Mouse (Mus musculus) left cerebral cortex, postnatal 14 days (tissue): Measurements from ENCODE around the gene Baz1a. TPM values are rescaled to one million over a fixed set of nuclear protein-coding genes. Genes with fewer than 3 reads are reported as not detected.

Source experiments
- DNase-seq, 2 experiments: peaks; one replicate each; pipeline ENCODE4 v3.0.0; 2021 to 2022; ENCODE audit warnings: low spot score in 2 of 2, mixed read lengths in 1 of 2
- intact Hi-C: fragments of 180-260 bp; cut with DNase I; formaldehyde crosslinking; loops from one replicate; pipeline ENCODE4 v1.15.1; 2025
- long read RNA-seq, 2 experiments: library from polyadenylated mRNA; stranded (forward); transcript quantifications; one replicate each; pipeline ENCODE4 v2.0.0; 2021
- total RNA-seq, 2 experiments: library from RNA; stranded (reverse); gene quantifications; 2 replicates each; pipeline ENCODE4 v1.2.3; 2021

Gene Baz1a
- 1 to 10 TPM; 2.2 to 2.7 TPM for total RNA-seq
- long read RNA-seq, experiment 1, partial matches to known transcripts, result 0 of 2 reads
- long read RNA-seq, experiment 1, other reads (novel, unspliced or antisense), result 2 of 2 reads
- long read RNA-seq, experiment 2, partial matches to known transcripts, result 0 of 2 reads
- long read RNA-seq, experiment 2, other reads (novel, unspliced or antisense), result 2 of 2 reads

DNA sequence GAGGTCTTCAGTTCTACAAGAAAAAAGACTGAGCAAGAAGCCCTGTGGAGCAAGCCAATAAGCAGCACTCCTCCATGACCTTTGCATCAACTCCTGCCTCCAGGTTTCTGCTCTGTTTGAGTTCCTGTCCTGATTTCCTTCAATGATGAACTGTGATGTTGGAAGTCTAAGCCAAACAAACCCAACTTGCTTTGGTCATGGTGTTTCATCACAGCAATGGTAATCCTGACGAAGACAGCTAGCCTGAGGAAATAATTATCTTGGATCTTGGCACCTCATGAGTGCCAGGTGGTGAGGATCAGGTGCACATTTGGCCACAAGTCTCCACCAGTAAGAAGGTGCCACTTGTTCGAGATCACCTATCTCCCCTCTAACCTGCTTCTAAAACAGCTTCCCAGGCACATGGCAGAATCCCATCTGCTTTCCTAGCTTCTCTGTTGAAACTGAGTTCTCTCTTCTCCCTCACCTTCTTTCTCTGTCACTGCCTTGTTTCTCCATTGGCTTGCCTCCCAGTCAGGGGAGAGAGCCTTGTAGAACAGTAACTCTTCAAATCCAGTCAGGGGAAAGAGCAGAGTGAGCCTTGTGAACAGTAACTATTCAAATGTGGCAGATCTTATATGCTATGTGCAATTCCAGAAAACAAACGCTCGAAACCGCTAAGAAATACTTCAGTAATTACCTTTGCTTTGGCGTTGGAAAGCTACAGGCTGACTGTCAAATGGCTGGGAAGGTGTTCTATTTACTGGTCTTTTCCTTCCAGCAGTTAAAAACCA, at the start of gene Baz1a:
Gene Baz1a, minus strand, starts transcription at position 723 of the 773 bp plus-strand sequence.
- intact Hi-C loops, result no loop called here
- no peak for DNase-seq

DNA sequence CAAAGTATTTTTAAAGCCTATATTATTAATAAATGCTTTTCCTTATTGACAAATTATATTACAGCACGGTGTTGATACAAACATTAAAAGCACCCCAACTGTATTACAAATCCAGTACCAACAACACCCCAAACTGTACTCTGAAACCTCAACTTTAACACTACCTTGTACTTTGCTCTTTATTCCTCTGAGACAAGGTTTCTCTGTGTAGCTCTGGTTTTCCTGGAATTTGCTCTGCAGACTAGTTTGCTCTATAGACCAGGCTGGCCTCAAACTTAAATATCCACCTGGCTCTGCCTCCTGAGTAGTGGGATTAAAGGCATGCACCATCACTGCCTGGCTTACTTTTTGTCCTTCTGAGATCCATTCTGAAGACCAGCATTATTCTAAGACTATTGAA, 48.0 kb upstream of the Baz1a start:
- no peak for DNase-seq
- intact Hi-C loops, result no loop called here

DNA sequence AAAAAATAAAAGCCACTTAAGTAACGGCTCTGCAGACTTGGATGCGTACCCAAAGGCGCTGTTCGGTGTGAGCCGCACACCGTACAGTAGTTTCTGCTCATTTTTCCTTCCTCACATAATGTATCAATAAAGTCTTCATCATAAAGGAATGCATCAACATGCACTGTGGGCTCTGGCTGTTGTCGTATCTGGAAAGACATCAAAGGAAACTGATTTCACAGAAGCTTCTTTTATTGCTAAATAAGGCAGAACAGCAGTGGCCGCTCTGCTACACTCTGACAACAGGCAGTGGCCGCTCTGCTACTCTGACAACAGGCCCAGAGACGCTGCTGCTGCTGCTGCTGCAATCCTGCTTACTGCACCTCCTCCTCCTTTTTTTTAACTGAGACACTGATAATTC, 46.9 kb upstream of the Baz1a start:
- DNase-seq, result no peak
- intact Hi-C loops, result no loop called here

DNA sequence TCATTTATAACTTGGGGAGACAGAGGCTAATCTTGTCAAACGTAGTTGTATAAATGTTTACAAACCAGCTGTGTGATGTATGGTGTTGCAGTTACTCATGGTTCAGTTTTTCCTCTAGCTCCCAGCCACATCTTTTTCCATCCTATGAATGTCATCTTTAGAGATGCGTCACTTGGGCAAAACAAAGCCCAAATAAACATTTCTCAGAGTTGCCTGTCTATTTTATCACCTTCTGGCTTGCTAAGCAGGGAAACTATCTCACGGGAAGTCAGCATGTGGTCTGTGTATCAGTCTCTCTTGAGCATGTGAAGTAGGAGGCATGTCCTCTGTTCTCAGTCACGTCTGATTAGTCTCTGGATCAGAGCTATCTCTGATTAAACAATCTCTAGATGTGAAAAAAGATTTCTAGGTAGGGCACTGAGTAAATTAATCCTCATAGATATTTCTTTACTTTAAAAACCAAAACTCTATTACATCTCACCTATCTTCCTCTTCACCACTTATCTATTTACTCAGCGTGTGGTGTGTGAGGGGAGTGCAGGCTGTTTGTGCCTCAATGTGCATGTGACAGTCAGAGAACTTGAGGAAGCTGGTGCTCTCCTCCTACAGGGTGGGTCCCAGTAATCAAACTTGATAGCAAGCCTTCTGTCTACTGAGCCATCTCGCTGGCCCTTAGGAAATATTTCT, 46.2 kb upstream of the Baz1a start:
- intact Hi-C loops, result no loop called here
- DNase-seq, result no peak

DNA sequence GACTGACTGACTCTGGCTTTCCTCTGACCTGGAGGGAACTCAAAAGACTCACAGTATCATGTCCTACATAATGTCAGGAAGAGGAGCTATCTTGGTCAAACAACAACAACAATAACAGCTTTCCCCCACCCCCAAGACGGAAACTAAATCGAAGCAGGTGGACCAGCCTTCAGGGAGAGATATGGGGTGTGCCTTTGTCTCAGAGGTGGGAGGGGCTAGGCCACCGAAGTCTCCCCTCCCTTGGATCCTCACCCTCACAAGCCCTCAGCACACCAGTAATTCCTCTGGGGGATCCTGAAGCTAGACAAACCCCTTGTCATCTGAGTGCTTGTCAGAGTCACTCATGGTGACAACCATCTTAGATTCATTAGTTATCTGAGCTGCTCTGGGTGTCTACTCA, 45.7 kb upstream of the Baz1a start:
- DNase-seq, result no peak

DNA sequence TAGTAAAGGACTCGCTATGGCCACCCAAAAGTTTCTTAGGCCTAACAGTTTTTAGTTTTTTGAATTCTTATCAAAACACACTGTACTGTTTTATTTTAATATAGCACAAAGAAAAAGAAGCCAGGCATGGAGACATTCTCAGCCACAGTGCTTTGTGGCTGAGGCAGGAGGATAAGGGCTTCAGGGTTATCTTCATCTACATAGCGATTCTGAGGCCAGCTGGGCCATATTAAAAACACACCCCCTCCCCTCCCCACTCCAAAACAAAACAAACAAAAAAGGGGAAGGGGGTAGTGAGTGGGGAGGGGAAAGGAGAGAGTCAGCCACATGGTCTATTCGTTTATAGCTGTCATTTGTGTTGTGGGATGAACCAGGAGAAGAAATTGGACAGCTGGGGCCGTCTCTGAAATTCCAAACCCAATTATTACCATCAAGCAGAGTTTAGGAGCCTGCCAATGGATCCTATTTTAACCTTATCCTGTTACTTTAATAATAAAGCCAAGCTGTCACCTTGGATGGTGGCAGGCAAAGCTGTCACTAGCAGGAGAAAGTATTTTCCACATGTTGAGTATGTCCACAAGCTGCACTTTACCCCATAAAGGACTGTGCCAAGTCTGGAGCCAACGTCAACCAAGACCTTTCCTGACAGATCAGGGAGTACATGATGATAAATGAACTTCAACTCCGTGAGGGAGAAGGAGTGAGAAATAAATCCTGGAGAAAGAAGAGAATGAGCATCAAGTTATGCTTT, 44.9 kb upstream of the Baz1a start:
- intact Hi-C loops, result no loop called here
- DNase-seq, result no peak

More for the DNA sequence above, 45.7 kb upstream of the Baz1a start:
- intact Hi-C loops, result no loop called here

DNA sequence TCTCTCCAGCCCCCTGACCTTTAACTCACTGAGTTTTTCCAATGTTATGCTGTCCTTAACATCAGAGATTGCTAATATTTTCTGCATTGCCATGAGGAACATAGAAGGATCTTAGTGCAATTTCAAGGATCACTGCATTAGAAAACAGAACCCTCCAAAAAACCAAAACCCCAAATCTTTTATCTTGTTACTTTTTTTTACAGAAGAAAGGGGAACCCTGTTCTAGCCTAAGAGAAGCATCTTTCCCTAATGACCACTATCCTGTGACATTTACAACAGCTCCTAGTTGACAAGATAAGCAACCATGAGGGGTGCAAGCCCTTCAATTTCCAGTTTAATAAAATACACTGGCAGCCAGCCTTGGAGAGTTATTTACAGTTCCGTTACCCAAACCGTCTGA, 42.6 kb upstream of the Baz1a start:
- no peak for DNase-seq
- intact Hi-C loops, result no loop called here

DNA sequence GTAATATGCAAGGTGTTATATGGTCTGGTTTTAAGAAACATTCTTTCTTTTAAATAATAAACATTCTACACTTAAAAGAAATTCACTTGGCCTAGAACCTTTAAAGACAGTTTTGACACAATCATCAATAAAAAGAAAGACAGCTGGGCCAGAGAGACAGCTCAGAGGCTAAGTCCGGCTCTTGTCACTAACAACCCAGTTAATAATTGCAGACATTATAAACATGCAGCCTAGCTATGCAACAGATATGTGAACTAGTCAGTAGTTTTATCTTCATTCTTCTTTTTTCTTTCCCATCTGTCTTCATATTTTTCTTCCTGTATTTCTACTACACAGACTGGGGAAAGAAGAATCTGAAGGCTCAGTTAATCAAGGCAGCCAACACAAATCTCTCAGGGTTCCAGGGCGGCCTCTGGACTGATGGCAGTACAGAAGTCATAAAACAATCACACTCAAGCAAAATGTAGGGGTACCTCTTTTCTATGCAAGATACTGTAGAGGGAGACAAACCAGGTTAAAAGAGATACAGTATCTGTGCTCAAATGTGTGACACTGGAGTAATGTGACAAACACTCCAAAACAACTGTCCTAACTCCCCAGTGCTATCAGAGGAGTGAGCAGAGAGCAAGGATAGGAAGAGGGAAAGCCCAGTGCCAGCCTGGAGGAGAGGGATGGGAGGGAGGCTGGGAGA, 40.5 kb upstream of the Baz1a start:
- intact Hi-C loops, result no loop called here
- no peak for DNase-seq

DNA sequence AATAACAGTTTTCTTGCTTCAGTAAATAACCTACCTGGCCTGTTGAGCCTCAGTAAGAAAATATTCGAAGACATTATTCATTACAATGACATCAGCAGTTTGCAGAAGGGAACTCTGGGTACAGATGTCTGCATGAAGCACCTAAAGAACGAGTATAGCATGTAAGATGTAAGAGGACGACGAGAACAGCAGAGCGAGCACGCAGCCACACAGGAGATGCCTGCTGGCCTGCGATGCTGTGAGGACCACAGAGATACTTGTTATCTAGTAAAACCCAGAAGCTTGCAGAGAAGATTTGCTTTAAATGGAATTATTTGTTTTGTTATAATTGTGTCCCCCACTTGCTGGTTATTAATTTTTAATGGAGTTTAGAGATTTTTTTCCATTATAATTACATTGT, 39.1 kb upstream of the Baz1a start:
- no peak for DNase-seq

DNA sequence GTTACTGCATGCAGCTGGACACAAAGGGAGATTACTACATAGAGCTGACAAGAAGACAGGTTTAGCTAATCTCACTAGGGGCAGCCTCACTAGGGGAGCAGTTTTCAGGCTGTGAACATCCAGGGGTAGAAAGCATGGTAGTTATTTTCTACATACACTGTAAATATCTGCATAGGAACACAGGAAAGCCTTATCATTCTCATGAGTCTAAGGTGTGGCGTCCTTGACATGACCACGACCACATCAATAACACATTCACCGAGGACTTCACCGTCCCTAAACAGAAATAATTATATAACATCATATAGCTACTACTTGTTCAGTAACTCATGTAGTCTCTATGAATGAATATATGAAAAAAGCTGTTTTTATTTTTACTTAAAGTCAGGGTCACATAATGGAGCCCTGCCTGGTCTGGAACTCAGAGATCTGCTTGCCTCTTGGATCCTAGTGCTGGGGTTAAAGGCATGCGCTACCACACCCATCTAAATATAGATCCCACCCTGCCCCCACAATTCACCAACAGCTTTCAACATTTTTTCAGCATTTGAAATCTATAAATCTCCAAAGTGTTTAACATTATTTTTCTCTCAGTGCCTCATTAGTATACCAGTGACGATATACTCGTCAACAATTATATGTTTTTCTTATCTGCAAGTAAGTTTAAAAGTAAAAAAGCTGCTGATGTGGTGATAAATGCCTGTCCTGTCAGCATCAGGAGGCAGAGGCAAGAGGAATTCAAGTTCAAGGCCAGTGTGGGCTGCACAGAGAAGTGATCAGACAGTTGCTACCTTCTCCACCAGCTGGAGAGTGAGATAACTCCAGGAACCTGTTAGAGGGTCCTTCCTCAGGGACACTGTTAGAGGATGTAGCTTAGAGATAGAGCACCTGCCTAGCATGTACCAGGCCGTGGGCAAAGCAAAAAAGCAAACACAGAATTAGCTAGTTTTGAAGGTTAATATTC, 37.3 kb upstream of the Baz1a start:
- no peak for DNase-seq
- intact Hi-C loops, result no loop called here

More for the DNA sequence above, 39.1 kb upstream of the Baz1a start:
- intact Hi-C loops, result no loop called here

DNA sequence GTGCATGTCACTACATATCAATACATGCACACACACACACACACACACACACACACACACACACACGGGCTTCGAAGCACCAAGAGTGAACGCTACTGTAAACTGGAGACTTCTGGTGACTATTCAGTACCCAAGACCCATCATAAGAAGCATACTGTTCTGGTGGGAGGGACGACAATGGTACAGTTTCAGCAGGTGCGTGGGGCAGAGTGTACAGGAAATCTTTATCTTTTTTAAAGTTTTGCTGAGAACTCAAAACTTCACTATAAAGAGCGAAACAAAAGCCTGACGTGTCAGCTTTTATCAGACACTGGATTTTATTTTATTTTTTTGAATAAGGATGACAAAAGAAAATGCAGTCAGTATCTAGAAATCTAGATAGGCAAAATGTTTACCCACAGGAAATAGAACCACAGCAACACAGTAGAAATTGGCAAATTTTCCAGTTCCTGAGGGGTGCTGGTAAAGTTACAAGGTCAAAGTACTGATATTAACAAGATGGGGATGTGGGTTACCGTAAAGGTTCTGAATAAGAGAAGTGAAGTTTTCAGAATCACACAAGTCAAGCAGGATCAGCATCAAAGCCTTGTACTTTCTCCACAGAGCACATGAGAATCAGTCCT, 35.7 kb upstream of the Baz1a start:
- intact Hi-C loops, result no loop called here
- DNase-seq, result no peak

DNA sequence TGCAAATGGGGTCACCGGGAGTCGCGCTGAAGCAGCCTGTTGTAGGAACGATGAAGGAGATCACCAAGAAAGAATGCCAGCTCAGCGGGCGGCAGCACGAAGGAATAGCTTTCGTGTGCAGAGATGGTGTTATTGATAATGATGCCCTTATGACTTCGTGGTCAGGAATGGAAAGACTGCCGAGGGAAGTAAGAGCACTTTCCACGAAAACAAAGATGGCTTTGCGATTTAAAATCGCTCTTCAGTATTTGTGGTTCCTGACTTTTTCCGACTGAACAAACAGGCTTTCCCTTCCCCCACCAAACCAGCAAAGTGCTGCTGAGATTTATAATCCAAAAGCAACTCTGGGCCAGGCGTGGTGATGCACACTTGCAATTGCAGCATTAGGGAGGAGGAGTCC, 26.9 kb upstream of the Baz1a start:
- intact Hi-C loops, result no loop called here
- DNase-seq, result no peak

DNA sequence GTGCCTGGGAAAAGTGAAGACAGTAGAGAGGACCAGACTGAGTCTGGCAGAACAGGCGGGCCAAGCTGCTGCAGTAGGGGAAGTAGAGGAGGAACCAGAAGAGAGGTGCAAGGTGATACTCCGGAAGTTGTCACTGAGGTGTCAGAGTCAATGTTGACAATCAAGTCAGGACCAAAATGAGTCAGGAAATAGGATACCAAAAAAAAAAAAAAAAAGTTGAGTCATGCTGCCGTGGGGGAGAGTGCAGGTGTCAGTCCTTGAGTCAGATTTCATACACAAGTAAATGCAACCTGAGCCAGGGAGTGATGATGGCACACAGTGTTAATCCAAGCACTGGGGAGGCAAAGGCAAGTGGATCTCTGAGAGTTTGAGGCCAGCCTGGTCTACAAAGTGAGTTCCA, 12.9 kb upstream of the Baz1a start:
- DNase-seq, result no peak
- intact Hi-C loops, result no loop called here

DNA sequence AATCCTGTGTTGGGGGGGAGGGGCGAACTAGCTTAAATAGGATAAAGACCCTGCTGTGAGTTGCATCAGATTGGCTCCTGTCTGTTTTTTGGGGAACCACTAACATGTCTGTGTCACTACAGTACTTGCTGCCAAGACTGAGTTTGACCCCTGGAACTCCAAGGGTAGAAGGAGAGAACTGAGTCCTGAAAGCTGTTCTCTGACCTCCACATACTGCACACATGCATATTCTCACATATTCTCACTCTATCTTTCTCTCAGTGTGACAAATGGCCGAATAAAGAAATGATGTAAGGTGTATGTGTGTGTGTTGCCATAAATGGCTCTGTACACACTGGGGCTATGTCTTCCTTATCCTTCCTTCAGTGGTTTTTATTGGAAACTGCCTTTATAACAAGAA, 9.1 kb upstream of the Baz1a start:
- intact Hi-C loops, result no loop called here
- DNase-seq, result no peak

DNA sequence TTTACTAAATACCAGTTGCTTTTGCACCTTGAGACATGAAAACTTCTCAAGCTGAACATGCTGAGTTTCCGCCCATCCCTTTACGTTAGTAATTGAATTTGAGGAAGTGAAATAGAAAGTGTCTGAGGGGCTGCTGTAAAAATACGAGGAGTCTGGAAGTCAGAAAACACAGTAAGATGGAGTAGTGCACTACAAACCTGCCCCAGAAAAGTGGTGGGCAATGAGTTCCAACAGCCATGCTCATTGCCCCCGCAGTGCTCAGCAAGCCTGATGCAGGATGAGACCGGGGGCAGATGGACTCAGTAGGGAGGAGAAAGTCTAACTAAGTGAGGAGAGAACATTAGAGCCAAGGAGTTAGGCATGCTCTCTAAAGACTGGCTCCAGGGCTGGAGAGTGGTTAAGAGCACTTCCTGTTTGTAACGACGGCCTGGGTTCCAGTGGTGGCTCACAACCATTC, 5.3 kb upstream of the Baz1a start:
- DNase-seq, result peak in 1 of 2 experiments; percentile 7
- intact Hi-C loops, result no loop called here

DNA sequence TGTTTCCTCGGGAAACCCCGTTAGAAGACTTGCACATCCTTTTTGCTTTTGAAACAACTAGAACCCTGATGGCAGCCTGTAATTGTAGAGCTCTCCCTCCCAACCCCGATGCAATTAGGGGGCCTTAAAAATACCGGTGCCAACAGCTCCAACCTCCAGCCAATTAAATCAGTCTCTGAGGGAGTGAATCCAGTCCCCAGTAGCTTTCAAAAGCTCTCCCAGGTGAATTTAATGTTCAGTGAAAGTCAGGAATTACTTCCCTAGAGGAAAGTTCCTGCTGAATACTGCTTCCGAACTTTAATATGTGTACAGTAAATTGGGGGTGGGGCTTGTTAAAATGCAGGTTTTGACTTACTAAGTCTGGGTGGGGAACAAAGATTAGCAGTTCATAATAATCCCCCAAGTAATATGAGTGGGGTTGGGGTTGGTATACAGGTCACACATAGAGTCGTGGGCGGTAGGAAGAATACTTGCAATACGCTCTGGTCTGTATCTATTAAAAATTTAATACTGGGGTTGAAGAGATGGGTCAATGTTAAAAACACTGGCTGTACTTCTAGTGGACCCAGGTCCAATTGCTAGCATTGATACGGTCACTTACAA, 3.1 kb upstream of the Baz1a start:
- no peak for DNase-seq
- intact Hi-C loops, result no loop called here

DNA sequence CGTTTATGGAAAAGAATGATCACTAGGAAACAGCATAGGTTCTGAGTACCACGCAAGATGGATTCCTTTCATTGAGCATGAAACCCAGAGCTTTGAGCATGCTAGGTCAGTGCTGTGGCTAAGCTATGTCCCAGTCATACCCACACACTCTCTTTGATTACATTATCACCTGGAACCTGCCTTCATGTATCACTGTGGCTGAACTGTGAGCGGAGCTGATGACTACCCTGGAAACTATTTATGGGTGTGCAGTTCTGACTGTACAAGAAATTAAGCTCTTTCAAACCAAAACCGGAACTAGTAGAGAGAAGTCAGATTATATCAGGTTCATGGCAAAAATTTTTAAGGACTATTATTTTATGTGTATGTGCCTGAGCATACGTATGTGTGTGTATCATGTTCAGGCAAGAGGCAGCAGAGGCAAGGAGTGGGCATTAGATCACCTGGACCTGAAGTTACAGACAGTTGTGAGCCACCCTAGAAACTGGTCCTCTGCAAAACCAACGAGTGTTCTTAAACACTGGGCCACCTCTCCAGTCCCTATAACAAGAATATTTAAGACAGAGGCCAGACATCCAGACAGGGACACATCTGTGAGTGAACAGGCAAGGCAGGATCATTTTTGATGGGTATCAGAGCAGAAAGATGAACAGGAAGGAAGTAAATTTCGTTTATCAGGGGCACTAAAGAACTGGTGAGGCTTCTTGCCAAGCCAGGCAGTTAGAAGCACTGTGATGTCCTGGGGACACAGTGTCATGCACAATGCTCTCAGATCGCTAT, 2.4 kb upstream of the Baz1a start:
- DNase-seq, result no peak
- intact Hi-C loops, result no loop called here
